Mouse (Mus musculus) embryonic facial prominence, embryonic 15.5 days (tissue): ENCODE measurements around the gene Zfp57. TPM values are rescaled to one million over a fixed set of nuclear protein-coding genes. Genes with fewer than 3 reads are reported as not detected.

ENCODE experiments used
- ATAC-seq: fragments of 200-750 bp; cut with Nextera tagmentation; 2 replicates; pipeline ENCODE4 v1.8.0; 2017; ENCODE audit warnings: low read depth, moderate TSS enrichment; ENCODE audit not compliant: insufficient number of reproducible peaks, low FRiP score, low TSS enrichment
- H3K27ac ChIP-seq: fragments of 300-500 bp; sonication (generic); replicated peaks from 2 replicates; pipeline ENCODE4 v1.5.1; 2015; ENCODE audit warnings: mild to moderate bottlenecking, inconsistent platforms
- H3K27me3 ChIP-seq: fragments of 300-500 bp; sonication (generic); 2 replicates; pipeline ENCODE4 v1.6.1; 2015; ENCODE audit warnings: inconsistent platforms
- H3K36me3 ChIP-seq: fragments of 300-500 bp; sonication (generic); 2 replicates; pipeline ENCODE4 v1.6.1; 2015; ENCODE audit warnings: mild to moderate bottlenecking, inconsistent platforms
- H3K4me1 ChIP-seq: fragments of 300-500 bp; sonication (generic); 2 replicates; pipeline ENCODE4 v1.6.1; 2015; ENCODE audit warnings: inconsistent platforms
- H3K4me2 ChIP-seq: fragments of 300-500 bp; sonication (generic); replicated peaks from 2 replicates; pipeline ENCODE4 v1.6.1; 2015; ENCODE audit warnings: mild to moderate bottlenecking, inconsistent platforms
- H3K4me3 ChIP-seq: fragments of 300-500 bp; sonication (generic); replicated peaks from 2 replicates; pipeline ENCODE4 v1.5.1; 2015; ENCODE audit warnings: mild to moderate bottlenecking, inconsistent platforms
- H3K9ac ChIP-seq: fragments of 300-500 bp; sonication (generic); 2 replicates; pipeline ENCODE4 v1.6.1; 2015; ENCODE audit warnings: inconsistent platforms
- H3K9me3 ChIP-seq: fragments of 300-500 bp; sonication (generic); replicated peaks from 2 replicates; pipeline ENCODE4 v1.6.1; 2016; ENCODE audit warnings: inconsistent platforms
- WGBS: fragments of 180-500 bp; shearing (Covaris S2); methylation state at CpG from one replicate; pipeline ENCODE4 v1.1.7; 2015; 5-methylcytosine and 5-hydroxymethylcytosine counted together
- polyA plus RNA-seq: library from polyadenylated mRNA; unstranded; fragments of >200 nt; fragmentation: Nextera tagmentation; extraction: Ambion mirVana; gene quantifications from 2 replicates; pipeline ENCODE4 v1.2.1, GENCODE M21; 2015

Gene Zfp57
- polyA plus RNA-seq, 1 experiment from 2014 or later: 62.2 TPM

DNA sequence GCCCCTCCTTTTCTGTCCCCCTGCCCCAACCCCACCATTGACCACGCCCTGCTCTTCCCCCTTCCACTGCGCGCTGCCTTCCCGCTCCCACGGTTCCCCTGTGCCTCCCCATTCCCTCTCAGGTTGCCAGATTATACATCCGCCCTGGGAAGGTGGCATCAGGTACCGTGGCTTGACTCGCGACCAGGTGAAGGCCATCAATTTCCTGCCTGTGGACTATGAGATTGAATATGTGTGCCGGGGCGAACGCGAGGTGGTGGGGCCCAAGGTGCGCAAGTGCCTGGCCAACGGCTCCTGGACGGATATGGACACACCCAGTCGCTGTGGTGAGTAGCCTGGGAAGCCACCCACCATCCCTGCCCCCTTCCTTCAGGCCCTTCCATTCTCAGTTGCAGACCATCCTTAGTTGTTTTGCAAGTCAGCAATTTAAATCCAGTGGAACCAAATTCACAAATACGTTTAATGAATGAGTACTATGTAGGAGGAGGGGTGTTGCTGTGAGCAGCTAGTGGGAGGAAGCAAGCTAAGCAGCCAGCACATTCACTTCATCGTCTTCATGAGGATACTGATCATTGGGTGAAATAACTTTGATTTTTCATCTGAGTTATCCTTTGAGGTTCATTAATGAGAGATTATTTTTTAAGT, 46.5 kb downstream of the Zfp57 start:
- whole genome bisulfite sequencing: 20% methylated on average over 19 of the region's 19 CpGs

DNA sequence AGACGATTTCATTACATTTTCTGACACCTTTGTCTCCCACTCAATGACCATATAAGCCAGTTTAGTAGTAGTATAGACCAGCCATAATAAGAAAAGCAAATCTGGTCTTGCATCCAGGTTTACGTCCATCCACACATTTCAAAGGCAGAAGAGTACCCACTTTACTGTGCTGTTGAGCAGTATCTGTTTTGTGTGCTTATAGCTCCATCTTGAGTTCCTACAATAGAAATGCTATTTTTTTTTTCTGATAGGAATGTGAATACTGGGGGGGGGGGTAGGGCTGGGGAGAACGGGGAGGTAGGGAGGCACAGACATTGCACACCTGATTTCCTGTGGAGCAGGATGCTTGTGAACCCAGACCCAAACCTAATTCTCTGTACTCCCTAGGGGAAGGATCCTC, 47.0 kb downstream of the Zfp57 start:
- H3K4me2 ChIP-seq: no peak overlapping the region
- ATAC-seq: no peak
- no peak overlapping the region for H3K9ac ChIP-seq
- H3K9me3 ChIP-seq: no peaks in the 10 kb centered on the region
- H3K27me3 ChIP-seq: peaks cover 4% of the 10 kb centered on the region; the same call in 1 of the 2 replicates
- no peak overlapping the region for H3K27ac ChIP-seq
- WGBS: 18% methylated on average over 3 of the region's 3 CpGs
- no peaks in the 10 kb centered on the region for H3K36me3 ChIP-seq
- no peak overlapping the region; the same call in 1 of the 2 replicates for H3K4me3 ChIP-seq
- peaks cover 48% of the 10 kb centered on the region for H3K4me1 ChIP-seq

More for the DNA sequence above, 46.5 kb downstream of the Zfp57 start:
- H3K9ac ChIP-seq: no peak overlapping the region
- H3K36me3 ChIP-seq: no peaks in the 10 kb centered on the region
- ATAC-seq: no peak
- peak overlapping the region; percentile 68 for H3K4me3 ChIP-seq
- no peak overlapping the region for H3K27ac ChIP-seq
- peak overlapping the region; percentile 92 for H3K4me2 ChIP-seq
- H3K4me1 ChIP-seq: peaks cover 48% of the 10 kb centered on the region
- H3K27me3 ChIP-seq: peaks cover 4% of the 10 kb centered on the region; the same call in 1 of the 2 replicates
- no peaks in the 10 kb centered on the region for H3K9me3 ChIP-seq

- Histone ChIP-seq H3K9me3 (no peaks in the 10 kb centered on the region), H3K4me1 (peaks cover 48% of the 10 kb centered on the region), H3K4me2 (no peak overlapping the region), H3K27me3 (peaks cover 4% of the 10 kb centered on the region; the same call in 1 of the 2 replicates), H3K9ac (no peak overlapping the region), H3K27ac (no peak overlapping the region), H3K4me3 (no peak overlapping the region), H3K36me3 (no peaks in the 10 kb centered on the region)
- 57% methylated on average over 7 of the region's 7 CpGs for WGBS
- no peak for ATAC-seq
Observed at GRCm38 (mm10) chr17:37048383-37048782, 47.4 kb downstream of the Zfp57 start.

GRCm38 (mm10) chr17:37049570-37050310, 48.8 kb downstream of the Zfp57 start:
- H3K27ac ChIP-seq: peak overlapping the region; percentile 73
- peaks cover 48% of the 10 kb centered on the region for H3K4me1 ChIP-seq
- H3K4me2 ChIP-seq: peak overlapping the region; percentile 73
- ATAC-seq: 0 out of 2 replicates have a peak, but pooled peaks have one; percentile 2
- H3K27me3 ChIP-seq: peaks cover 4% of the 10 kb centered on the region; the same call in 1 of the 2 replicates
- no peaks in the 10 kb centered on the region for H3K9me3 ChIP-seq
- 5% methylated on average over 39 of the region's 39 CpGs for WGBS
- H3K36me3 ChIP-seq: 0 out of 2 replicates have a peak, but pooled peaks cover 9% of the 10 kb centered on the region
- peak overlapping the region; percentile 67 for H3K4me3 ChIP-seq
- peak overlapping the region; percentile 50; the same call in 1 of the 2 replicates for H3K9ac ChIP-seq

DNA sequence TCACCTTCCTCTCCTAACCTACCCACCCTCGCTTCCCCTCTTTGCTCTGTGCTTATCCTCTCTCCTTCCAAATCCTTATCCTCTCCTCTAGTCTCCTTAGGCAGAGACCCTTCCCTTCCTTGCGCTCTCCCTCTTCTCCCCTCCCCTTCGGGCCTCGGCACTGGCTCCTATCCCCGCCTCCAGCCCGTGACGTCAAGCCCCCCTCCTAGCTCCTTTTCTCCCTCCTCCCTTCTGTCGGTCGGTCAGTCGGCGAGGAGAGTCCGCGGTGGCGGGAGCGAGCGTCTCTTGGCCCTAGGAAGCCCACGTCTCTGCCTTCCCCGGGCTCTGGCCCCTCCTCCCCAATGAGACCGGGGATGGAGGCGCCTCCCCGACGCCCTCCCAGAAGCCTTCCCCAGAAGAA, 49.4 kb downstream of the Zfp57 start:
- H3K27me3 ChIP-seq: peaks cover 4% of the 10 kb centered on the region; the same call in 1 of the 2 replicates
- peaks cover 44% of the 10 kb centered on the region for H3K4me1 ChIP-seq
- 1% methylated on average over 22 of the region's 22 CpGs for WGBS
- peak; percentile 45; the same call in 1 of the 2 replicates for ATAC-seq
- H3K9me3 ChIP-seq: no peaks in the 10 kb centered on the region
- H3K9ac ChIP-seq: peak overlapping the region; percentile 50
- H3K36me3 ChIP-seq: 0 out of 2 replicates have a peak, but pooled peaks cover 14% of the 10 kb centered on the region
- peak overlapping the region; percentile 67 for H3K4me3 ChIP-seq
- peak overlapping the region; percentile 73 for H3K4me2 ChIP-seq
- peak overlapping the region; percentile 73 for H3K27ac ChIP-seq

- WGBS: 4% methylated on average over 27 of the region's 27 CpGs
- Histone ChIP-seq H3K27me3 (peaks cover 4% of the 10 kb centered on the region; the same call in 1 of the 2 replicates), H3K4me1 (peaks cover 40% of the 10 kb centered on the region), H3K36me3 (peaks cover 18% of the 10 kb centered on the region; the same call in 1 of the 2 replicates), H3K9me3 (no peaks in the 10 kb centered on the region), H3K27ac (0 out of 2 replicates have a peak overlapping the region, but pooled peaks have one; percentile 22), H3K4me3 (peak overlapping the region; percentile 67), H3K9ac (peak overlapping the region; percentile 50), H3K4me2 (peak overlapping the region; percentile 73)
- ATAC-seq: no peak
Observed at GRCm38 (mm10) chr17:37050876-37051275, 49.9 kb downstream of the Zfp57 start.

DNA sequence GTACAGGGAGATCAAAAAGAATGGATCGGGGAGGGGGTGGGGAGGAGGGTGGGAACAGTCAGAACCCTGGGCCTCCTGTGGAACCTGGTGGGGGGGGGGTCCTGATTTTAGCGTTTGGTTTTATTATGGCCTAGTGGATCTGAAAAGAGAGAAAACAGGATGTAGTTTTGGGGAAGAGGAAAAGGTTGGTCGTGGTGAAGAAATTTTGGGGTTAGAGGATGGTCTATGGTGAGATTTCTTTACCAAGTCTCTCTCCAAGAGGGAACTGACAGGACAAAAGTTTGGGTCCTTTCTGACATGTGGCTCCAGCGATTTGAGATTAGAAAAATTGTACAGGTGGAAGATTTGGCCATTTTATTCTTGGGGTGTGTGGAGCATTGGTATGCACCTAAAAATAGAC, 50.8 kb downstream of the Zfp57 start:
- no peak for ATAC-seq
- no peak overlapping the region for H3K9ac ChIP-seq
- H3K4me2 ChIP-seq: peak overlapping the region; percentile 73
- H3K9me3 ChIP-seq: no peaks in the 10 kb centered on the region
- no peak overlapping the region for H3K4me3 ChIP-seq
- no peak overlapping the region for H3K27ac ChIP-seq
- peaks cover 4% of the 10 kb centered on the region; the same call in 1 of the 2 replicates for H3K27me3 ChIP-seq
- 48% methylated on average over 4 of the region's 4 CpGs for WGBS
- H3K36me3 ChIP-seq: peaks cover 26% of the 10 kb centered on the region
- H3K4me1 ChIP-seq: peaks cover 36% of the 10 kb centered on the region

GRCm38 (mm10) chr17:37056957-37057356, 56.0 kb downstream of the Zfp57 start:
- ATAC-seq: no peak

More at GRCm38 (mm10) chr17:37056957-37057356, 56.0 kb downstream of the Zfp57 start:
- no peaks in the 10 kb centered on the region for H3K4me1 ChIP-seq
- peaks cover 55% of the 10 kb centered on the region for H3K36me3 ChIP-seq
- H3K9ac ChIP-seq: no peak overlapping the region
- H3K4me2 ChIP-seq: no peak overlapping the region
- no peak overlapping the region for H3K4me3 ChIP-seq
- no peaks in the 10 kb centered on the region for H3K27me3 ChIP-seq
- no peak overlapping the region for H3K27ac ChIP-seq
- no peaks in the 10 kb centered on the region for H3K9me3 ChIP-seq
- WGBS: 90% methylated on average over 6 of the region's 6 CpGs

Other genes with a start within 250 kb of the Zfp57 start
- not detected in 2 replicates for gene H2-M10.5, start 228.3 kb upstream of the Zfp57 start, polyA plus RNA-seq
- not detected in 2 replicates for gene H2-M10.6, start 189.0 kb upstream of the Zfp57 start, polyA plus RNA-seq
- gene Trim26, start 164.0 kb upstream of the Zfp57 start, polyA plus RNA-seq: 43.3 and 45.3 TPM in 2 replicates
- 0.15 and 0.17 TPM in 2 replicates for gene Trim15, start 134.0 kb upstream of the Zfp57 start, polyA plus RNA-seq
- gene Trim10, start 131.6 kb upstream of the Zfp57 start, polyA plus RNA-seq: 1.7 and 2.3 TPM in 2 replicates
- not detected in 2 replicates for gene Trim40, start 111.0 kb upstream of the Zfp57 start, polyA plus RNA-seq
- gene Trim31, start 103.0 kb upstream of the Zfp57 start, polyA plus RNA-seq: not detected in 2 replicates
- gene Rnf39, start 58.2 kb upstream of the Zfp57 start, polyA plus RNA-seq: 7.5 and 9.4 TPM in 2 replicates
- gene Ppp1r11, start 49.4 kb upstream of the Zfp57 start, polyA plus RNA-seq: 106 and 111 TPM in 2 replicates
- 94.7 and 98.6 TPM in 2 replicates for gene Znrd1, start 42.6 kb upstream of the Zfp57 start, polyA plus RNA-seq
- 5.7 and 5.9 TPM in 2 replicates for gene Znrd1as, start 42.6 kb upstream of the Zfp57 start, polyA plus RNA-seq
- gene 2410137M14Rik, start 19.9 kb upstream of the Zfp57 start, polyA plus RNA-seq: not detected in 2 replicates
- gene H2-M5, start 11.6 kb upstream of the Zfp57 start, polyA plus RNA-seq: 0.67 and 0.95 TPM in 2 replicates
- 0.09 TPM in 1 of 2 replicates, not detected in the other for gene Mog, start 22.2 kb downstream of the Zfp57 start, polyA plus RNA-seq
- 11.5 and 15.0 TPM in 2 replicates for gene Gabbr1, start 44.8 kb downstream of the Zfp57 start, polyA plus RNA-seq
- gene Olfr90, start 87.3 kb downstream of the Zfp57 start, polyA plus RNA-seq: 0.07 TPM in 1 of 2 replicates, not detected in the other
- not detected in 2 replicates for gene Olfr91, start 97.1 kb downstream of the Zfp57 start, polyA plus RNA-seq
- gene Olfr92, start 118.9 kb downstream of the Zfp57 start, polyA plus RNA-seq: not detected in 2 replicates
- gene Olfr93, start 160.3 kb downstream of the Zfp57 start, polyA plus RNA-seq: 0.05 TPM in 1 of 2 replicates, not detected in the other
- gene Ubd, start 192.7 kb downstream of the Zfp57 start, polyA plus RNA-seq: 0.18 TPM in 1 of 2 replicates, not detected in the other
- 0.12 TPM in 1 of 2 replicates, not detected in the other for gene Olfr94, start 199.8 kb downstream of the Zfp57 start, polyA plus RNA-seq
- not detected in 2 replicates for gene Olfr95, start 212.0 kb downstream of the Zfp57 start, polyA plus RNA-seq
- gene Olfr96, start 219.0 kb downstream of the Zfp57 start, polyA plus RNA-seq: 0.14 and 0.31 TPM in 2 replicates
- not detected in 2 replicates for gene Olfr97, start 236.2 kb downstream of the Zfp57 start, polyA plus RNA-seq